Mouse (Mus musculus) limb, embryonic 14.5 days (tissue): ENCODE measurements at regions not wholly inside any gene's neighbourhood (a gene's known extent, or its start where the extent isn't known, plus 50 kb on each side); places are given as distances from the start of the nearest gene placed in this dataset.
A peak's percentile ranks its signal among the peaks of the same experiment; 100 is the strongest.

ENCODE experiments used
- ATAC-seq: fragments of 200-750 bp; cut with Nextera tagmentation; 2 replicates; pipeline ENCODE4 v1.8.0; 2017; ENCODE audit warnings: low read depth, moderate number of reproducible peaks, moderate TSS enrichment; ENCODE audit not compliant: low FRiP score
- DNase-seq: peaks from one replicate; pipeline ENCODE4 v3.0.0-alpha.2; 2015; ENCODE audit warnings: low spot score
- H3K27ac ChIP-seq: fragments of 300-500 bp; sonication (generic); replicated peaks from 2 replicates; pipeline ENCODE4 v1.5.1; 2014; ENCODE audit warnings: low read depth, mild to moderate bottlenecking, low read length, moderate library complexity, mixed read lengths
- H3K27me3 ChIP-seq: fragments of 300-500 bp; sonication (generic); 2 replicates; pipeline ENCODE4 v1.6.1; 2014; ENCODE audit warnings: low read length, mixed read lengths; ENCODE audit not compliant: control insufficient read depth, insufficient read depth
- H3K36me3 ChIP-seq: fragments of 300-500 bp; sonication (generic); 2 replicates; pipeline ENCODE4 v1.6.1; 2014; ENCODE audit warnings: mild to moderate bottlenecking, low read length, moderate library complexity, mixed read lengths; ENCODE audit not compliant: control insufficient read depth, insufficient read depth
- H3K4me1 ChIP-seq: fragments of 300-500 bp; sonication (generic); 2 replicates; pipeline ENCODE4 v1.6.1; 2014; ENCODE audit warnings: antibody characterized with exemption, low read length, mixed read lengths; ENCODE audit not compliant: control insufficient read depth, insufficient read depth
- H3K4me2 ChIP-seq: fragments of 300-500 bp; sonication (generic); replicated peaks from 2 replicates; pipeline ENCODE4 v1.6.1; 2014; ENCODE audit warnings: low read depth, mild to moderate bottlenecking, low read length, moderate library complexity; ENCODE audit not compliant: severe bottlenecking
- H3K4me3 ChIP-seq: fragments of 300-500 bp; sonication (generic); replicated peaks from 2 replicates; pipeline ENCODE4 v1.5.1; 2014; ENCODE audit warnings: low read length
- H3K9ac ChIP-seq: fragments of 300-500 bp; sonication (generic); 2 replicates; pipeline ENCODE4 v1.6.1; 2014; ENCODE audit warnings: mild to moderate bottlenecking, low read depth, low read length, moderate library complexity; ENCODE audit not compliant: severe bottlenecking
- H3K9me3 ChIP-seq: fragments of 300-500 bp; sonication (generic); 2 replicates; pipeline ENCODE4 v1.6.1; 2016; ENCODE audit warnings: low read length; ENCODE audit not compliant: control insufficient read depth
- POLR2A ChIP-seq: fragments of 200-500 bp; IDR thresholded peaks from 2 replicates; pipeline ENCODE4 v1.8.0; 2012; ENCODE audit warnings: inconsistent platforms, mild to moderate bottlenecking, moderate library complexity, borderline replicate concordance; ENCODE audit not compliant: insufficient read depth, insufficient read length; ENCODE audit errors: extremely low read depth
- WGBS: fragments of 180-500 bp; shearing (Covaris S2); extraction: QIAGEN DNeasy Blood & Tissue Kit; methylation state at CpG from one replicate; pipeline ENCODE4 v1.1.7; 2014; 5-methylcytosine and 5-hydroxymethylcytosine counted together

DNA sequence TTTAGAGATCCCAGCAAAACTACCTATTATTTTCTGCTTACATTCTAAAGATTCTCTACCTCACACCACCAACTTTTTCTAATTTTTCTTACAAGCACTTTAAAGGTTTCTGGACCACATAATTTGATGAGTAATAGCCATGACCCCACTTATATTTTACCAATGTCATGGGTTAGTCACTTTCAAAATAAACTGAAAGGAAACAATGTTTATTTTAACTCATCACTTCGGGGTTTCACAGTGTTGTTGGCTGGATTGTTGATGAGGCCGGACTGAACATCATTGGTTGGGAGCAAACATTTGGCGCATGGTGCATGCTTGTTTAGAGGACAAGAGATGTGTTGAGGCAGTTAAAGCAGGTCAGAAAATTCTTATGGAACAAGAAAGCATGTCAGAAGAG is 124.1 kb downstream of the Fzd1 start:
- Histone ChIP-seq H3K4me1 (no peaks in the 10 kb centered on the region), H3K36me3 (no peaks in the 10 kb centered on the region), H3K4me2 (no peak overlapping the region), H3K27me3 (no peaks in the 10 kb centered on the region), H3K9me3 (no peaks in the 10 kb centered on the region), H3K27ac (no peak overlapping the region), H3K9ac (no peak overlapping the region), H3K4me3 (no peak overlapping the region)
- DNase-seq = no peak
- WGBS = 85% methylated on average over 3 of the region's 3 CpGs
- no peak for TF ChIP-seq POLR2A
- no peak for ATAC-seq

DNA sequence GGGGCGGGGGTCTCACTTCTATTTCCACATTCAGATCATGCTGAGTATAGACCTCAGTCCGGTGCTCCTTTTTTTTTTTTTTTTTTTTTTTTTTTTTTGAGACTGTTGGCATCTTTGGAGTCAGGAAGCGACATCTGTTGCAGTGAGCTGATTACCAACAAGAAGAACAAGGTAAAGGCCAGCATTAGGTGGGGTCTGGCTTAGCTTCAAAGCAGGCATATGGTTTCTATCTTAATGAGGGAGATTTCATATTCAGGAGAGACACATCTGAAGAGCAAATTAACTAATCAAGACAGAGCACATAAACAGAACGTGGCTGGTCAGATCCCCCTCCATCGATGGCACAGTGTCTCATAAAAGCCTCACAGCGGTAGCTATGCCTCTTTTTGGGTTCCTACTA is 132.6 kb downstream of the Fzd1 start:
- peaks cover 11% of the 10 kb centered on the region; the same call in 1 of the 2 replicates for H3K4me1 ChIP-seq
- H3K9ac ChIP-seq = no peak overlapping the region
- 54% methylated on average over 6 of the region's 6 CpGs for WGBS
- H3K4me3 ChIP-seq = no peak overlapping the region
- H3K4me2 ChIP-seq = no peak overlapping the region
- TF ChIP-seq POLR2A = no peak
- no peaks in the 10 kb centered on the region for H3K36me3 ChIP-seq
- H3K9me3 ChIP-seq = no peaks in the 10 kb centered on the region
- DNase-seq (no peak), ATAC-seq (no peak)
- H3K27me3 ChIP-seq = no peaks in the 10 kb centered on the region
- no peak overlapping the region for H3K27ac ChIP-seq

GRCm38 (mm10) chr5:4623625-4624024 is 134.2 kb downstream of the Fzd1 start:
- no peak for TF ChIP-seq POLR2A
- ATAC-seq (peak; percentile 78), DNase-seq (peak; percentile 81)
- WGBS = 7% methylated on average over 4 of the region's 4 CpGs
- no peak overlapping the region for H3K27ac ChIP-seq
- H3K4me1 ChIP-seq = peaks cover 11% of the 10 kb centered on the region; the same call in 1 of the 2 replicates
- H3K4me3 ChIP-seq = no peak overlapping the region
- H3K36me3 ChIP-seq = no peaks in the 10 kb centered on the region
- H3K27me3 ChIP-seq = no peaks in the 10 kb centered on the region
- H3K4me2 ChIP-seq = no peak overlapping the region
- H3K9me3 ChIP-seq = no peaks in the 10 kb centered on the region
- H3K9ac ChIP-seq = no peak overlapping the region

- Histone ChIP-seq H3K9me3 (no peaks in the 10 kb centered on the region), H3K9ac (no peak overlapping the region), H3K4me2 (no peak overlapping the region), H3K27ac (no peak overlapping the region), H3K36me3 (no peaks in the 10 kb centered on the region), H3K27me3 (no peaks in the 10 kb centered on the region), H3K4me1 (peaks cover 11% of the 10 kb centered on the region; the same call in 1 of the 2 replicates), H3K4me3 (no peak overlapping the region)
- DNase-seq (no peak), ATAC-seq (no peak)
- TF ChIP-seq POLR2A = no peak
- 51% methylated on average over 4 of the region's 4 CpGs for WGBS
Measured at GRCm38 (mm10) chr5:4620513-4621210, 137.2 kb downstream of the Fzd1 start.

DNA sequence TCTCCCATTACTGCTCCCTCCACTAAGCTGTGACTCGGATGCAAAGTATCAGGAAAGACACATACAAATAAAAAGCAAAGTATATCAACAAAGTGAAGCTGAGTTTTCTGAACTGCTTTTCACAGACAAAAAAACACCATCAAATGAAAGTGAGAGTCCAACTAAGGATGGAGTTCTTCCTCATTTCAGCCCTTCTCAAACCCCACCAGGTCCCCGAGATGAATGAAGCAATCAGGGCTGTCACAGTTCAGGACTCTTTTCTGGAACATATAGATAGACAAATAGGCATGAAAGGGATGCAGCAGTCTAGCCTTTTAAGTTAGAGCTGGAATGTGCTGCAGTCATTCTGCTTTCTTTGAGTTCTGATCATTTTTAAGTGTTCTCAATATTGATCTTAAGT is 142.6 kb downstream of the Fzd1 start:
- no peak overlapping the region for H3K9ac ChIP-seq
- WGBS = 90% methylated on average over 2 of the region's 2 CpGs
- ATAC-seq = no peak

More for the DNA sequence above, 142.6 kb downstream of the Fzd1 start:
- Histone ChIP-seq H3K9me3 (no peaks in the 10 kb centered on the region), H3K27ac (no peak overlapping the region), H3K4me3 (no peak overlapping the region), H3K4me1 (no peaks in the 10 kb centered on the region), H3K27me3 (no peaks in the 10 kb centered on the region), H3K4me2 (no peak overlapping the region), H3K36me3 (no peaks in the 10 kb centered on the region)
- DNase-seq = no peak
- TF ChIP-seq POLR2A = no peak
